Comparison of ENCODE assay signal across 11 mouse cellular contexts in the genomic region with DNA sequence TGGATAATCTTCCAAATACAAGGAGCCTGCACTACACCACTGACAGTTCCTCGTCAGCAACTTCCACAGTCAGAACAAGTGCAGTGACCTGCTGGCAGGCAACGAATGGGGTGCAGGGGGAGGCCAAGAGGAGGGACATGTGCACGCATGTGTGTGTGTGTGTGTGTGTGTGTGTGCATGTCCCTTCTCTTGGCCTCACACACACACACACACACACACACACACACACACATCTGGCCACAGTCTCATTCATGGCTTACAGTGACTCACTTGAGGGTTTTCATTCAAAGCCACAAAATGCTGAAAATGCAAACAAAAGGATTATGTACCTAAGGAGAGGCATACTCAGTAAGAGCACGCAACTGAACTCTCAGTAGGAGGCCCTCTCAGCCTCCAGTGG.
DNase-seq lines count a peak whose midpoint lies in the region; ATAC-seq and TF ChIP-seq lines count a peak whose summit lies in the region.
"Had no signal": no experiment of that assay in that cellular context is flagged by ENCODE, and none has a peak within 500 bp of the region (broad histone marks: within the 10 kb centered on the region; RNA-seq: fewer than 3 reads in every experiment).

No protein-coding gene starts in this region.

- no peaks in the 10 kb centered on the region for H3K36me3 ChIP-seq in forebrain, embryonic 11.5 days (ENCODE audit: control insufficient read depth, insufficient read depth, low read length)
- H3K36me3 ChIP-seq in forebrain, embryonic 16.5 days (ENCODE audit: control insufficient read depth, insufficient read depth): no peaks in the 10 kb centered on the region
- H3K36me3 ChIP-seq in midbrain, embryonic 11.5 days (ENCODE audit: control insufficient read depth, insufficient read depth, low read length): no peaks in the 10 kb centered on the region
- H3K36me3 ChIP-seq in midbrain, embryonic 15.5 days (replicated peaks): no peaks in the 10 kb centered on the region
- H3K36me3 ChIP-seq in lung, embryonic 16.5 days (ENCODE audit: control insufficient read depth, insufficient read depth, low read length): no peaks in the 10 kb centered on the region
- no peaks in the 10 kb centered on the region for H3K36me3 ChIP-seq in stomach, postnatal 0 days (ENCODE audit: control insufficient read depth, insufficient read depth, low read length)
- no peaks in the 10 kb centered on the region for H3K36me3 ChIP-seq in kidney, adult 2 months (ENCODE audit: control insufficient read depth, insufficient read depth, low read length)
- H3K36me3 ChIP-seq: liver, embryonic 15.5 days had no signal

- H3K4me3 ChIP-seq in forebrain, embryonic 11.5 days (ENCODE audit: low read depth, low read length): no peak overlapping the region
- H3K4me3 ChIP-seq in forebrain, embryonic 16.5 days (replicated peaks; ENCODE audit: low read length): no peak overlapping the region
- no peak overlapping the region for H3K4me3 ChIP-seq in midbrain, embryonic 11.5 days (ENCODE audit: low read depth, low read length)
- H3K4me3 ChIP-seq in midbrain, embryonic 15.5 days: no peak overlapping the region
- no peak overlapping the region for H3K4me3 ChIP-seq in lung, embryonic 16.5 days (ENCODE audit: low read length)
- no peak overlapping the region for H3K4me3 ChIP-seq in stomach, postnatal 0 days (ENCODE audit: low read depth, low read length)
- H3K4me3 ChIP-seq in kidney, adult 2 months (ENCODE audit: insufficient read depth, low read depth, low read length): no peak overlapping the region
- H3K4me3 ChIP-seq: heart, embryonic 13.5 days; liver, embryonic 15.5 days had no signal

- 41% methylated on average over 4 of the region's 4 CpGs for WGBS in forebrain, embryonic 11.5 days
- 12% methylated on average over 4 of the region's 4 CpGs for WGBS in forebrain, embryonic 16.5 days
- WGBS in midbrain, embryonic 11.5 days: 36% methylated on average over 4 of the region's 4 CpGs
- WGBS in midbrain, embryonic 15.5 days: 17% methylated on average over 4 of the region's 4 CpGs
- WGBS in lung, embryonic 16.5 days: 32% methylated on average over 4 of the region's 4 CpGs
- 5% methylated on average over 4 of the region's 4 CpGs for WGBS in stomach, postnatal 0 days
- WGBS in kidney, adult 2 months: 51% methylated on average over 4 of the region's 4 CpGs

- H3K9me3 ChIP-seq in forebrain, embryonic 11.5 days (ENCODE audit: control insufficient read depth, low read length): no peaks in the 10 kb centered on the region
- no peaks in the 10 kb centered on the region for H3K9me3 ChIP-seq in forebrain, embryonic 16.5 days (ENCODE audit: control insufficient read depth, low read length)
- H3K9me3 ChIP-seq in midbrain, embryonic 11.5 days (ENCODE audit: control insufficient read depth, low read length): no peaks in the 10 kb centered on the region
- no peaks in the 10 kb centered on the region for H3K9me3 ChIP-seq in midbrain, embryonic 15.5 days
- H3K9me3 ChIP-seq in lung, embryonic 16.5 days (ENCODE audit: control insufficient read depth, low read length): no peaks in the 10 kb centered on the region
- H3K9me3 ChIP-seq in stomach, postnatal 0 days (ENCODE audit: control insufficient read depth, low read length): no peaks in the 10 kb centered on the region
- H3K9me3 ChIP-seq: heart, embryonic 13.5 days; liver, embryonic 15.5 days had no signal

- H3K9ac ChIP-seq in forebrain, embryonic 11.5 days (ENCODE audit: low read length): no peak overlapping the region
- H3K9ac ChIP-seq in forebrain, embryonic 16.5 days (replicated peaks; ENCODE audit: low read depth, low read length): no peak overlapping the region
- no peak overlapping the region for H3K9ac ChIP-seq in midbrain, embryonic 11.5 days (ENCODE audit: low read length)
- no peak overlapping the region for H3K9ac ChIP-seq in midbrain, embryonic 15.5 days
- no peak overlapping the region for H3K9ac ChIP-seq in lung, embryonic 16.5 days (ENCODE audit: low read length)
- H3K9ac ChIP-seq in stomach, postnatal 0 days (ENCODE audit: low read length): no peak overlapping the region; the same call in 1 of the 2 replicates
- H3K9ac ChIP-seq: heart, embryonic 13.5 days; liver, embryonic 15.5 days had no signal

- no peak for TF ChIP-seq EP300 in stomach, postnatal 0 days (optimal IDR thresholded peaks at IDR 0.05)

- intact Hi-C loops in left cerebral cortex, postnatal 25 days (cut with DNase I): no loop called here

- H3K4me2 ChIP-seq in forebrain, embryonic 11.5 days (ENCODE audit: low read depth, low read length, severe bottlenecking): no peak overlapping the region
- H3K4me2 ChIP-seq in forebrain, embryonic 16.5 days (ENCODE audit: low read length): no peak overlapping the region
- H3K4me2 ChIP-seq in midbrain, embryonic 11.5 days: no peak overlapping the region
- H3K4me2 ChIP-seq in midbrain, embryonic 15.5 days: no peak overlapping the region
- no peak overlapping the region for H3K4me2 ChIP-seq in lung, embryonic 16.5 days (ENCODE audit: low read depth, low read length)
- peak overlapping the region; percentile 41; the same call in 1 of the 2 replicates for H3K4me2 ChIP-seq in stomach, postnatal 0 days (replicated peaks; ENCODE audit: low read depth)
- H3K4me2 ChIP-seq: heart, embryonic 13.5 days; liver, embryonic 15.5 days had no signal

- ATAC-seq in forebrain, embryonic 11.5 days (replicated peaks; ENCODE audit: low FRiP score): peak; percentile 45; the same call in 1 of the 2 replicates
- no peak for ATAC-seq in forebrain, embryonic 16.5 days
- peak; percentile 50 for ATAC-seq in midbrain, embryonic 11.5 days (ENCODE audit: low FRiP score)
- no peak for ATAC-seq in midbrain, embryonic 15.5 days (replicated peaks)
- ATAC-seq in lung, embryonic 16.5 days (ENCODE audit: low read depth): peak; percentile 74
- ATAC-seq in stomach, postnatal 0 days (ENCODE audit: low FRiP score, low TSS enrichment): peak; percentile 94

- no peaks in the 10 kb centered on the region for H3K27me3 ChIP-seq in forebrain, embryonic 11.5 days (ENCODE audit: control insufficient read depth, insufficient read depth, low read length)
- H3K27me3 ChIP-seq in forebrain, embryonic 16.5 days (replicated peaks; ENCODE audit: control insufficient read depth, insufficient read depth, low read length): no peaks in the 10 kb centered on the region
- H3K27me3 ChIP-seq in midbrain, embryonic 11.5 days (ENCODE audit: control insufficient read depth, insufficient read depth, low read length): no peaks in the 10 kb centered on the region
- H3K27me3 ChIP-seq in midbrain, embryonic 15.5 days (replicated peaks): no peaks in the 10 kb centered on the region
- no peaks in the 10 kb centered on the region for H3K27me3 ChIP-seq in lung, embryonic 16.5 days (ENCODE audit: control insufficient read depth, insufficient read depth, low read depth, low read length)
- no peaks in the 10 kb centered on the region for H3K27me3 ChIP-seq in stomach, postnatal 0 days (ENCODE audit: control insufficient read depth, insufficient read depth, low read length)
- H3K27me3 ChIP-seq in kidney, adult 2 months (replicated peaks; ENCODE audit: control insufficient read depth, insufficient read depth, low read length): no peaks in the 10 kb centered on the region
- H3K27me3 ChIP-seq: heart, embryonic 13.5 days; liver, embryonic 15.5 days had no signal

- no peak for DNase-seq in forebrain, embryonic 11.5 days (ENCODE audit: low spot score)
- DNase-seq in midbrain, embryonic 11.5 days (ENCODE audit: low spot score, missing footprints): peak; percentile 76
- peak; percentile 85 for DNase-seq in stomach, postnatal 0 days (ENCODE audit: low spot score)
- no peak for DNase-seq in left cerebral cortex, postnatal 25 days (ENCODE audit: low spot score in 2 of 2)
- DNase-seq in kidney, adult 2 months: no peak
- DNase-seq: cerebellum, adult 11 months had no signal

- 0 out of 2 replicates have a peak, but pooled peaks cover 2% of the 10 kb centered on the region for H3K4me1 ChIP-seq in forebrain, embryonic 11.5 days (replicated peaks; ENCODE audit: control insufficient read depth, insufficient read depth, low read length)
- H3K4me1 ChIP-seq in forebrain, embryonic 16.5 days (replicated peaks; ENCODE audit: control insufficient read depth, insufficient read depth, low read length): peaks cover 3% of the 10 kb centered on the region; the same call in 1 of the 2 replicates
- H3K4me1 ChIP-seq in midbrain, embryonic 11.5 days (ENCODE audit: control insufficient read depth, insufficient read depth, low read length): peaks cover 13% of the 10 kb centered on the region; the same call in 1 of the 2 replicates
- 0 out of 2 replicates have a peak, but pooled peaks cover 8% of the 10 kb centered on the region for H3K4me1 ChIP-seq in midbrain, embryonic 15.5 days
- H3K4me1 ChIP-seq in lung, embryonic 16.5 days (replicated peaks; ENCODE audit: control insufficient read depth, insufficient read depth, low read length): peaks cover 37% of the 10 kb centered on the region
- H3K4me1 ChIP-seq in stomach, postnatal 0 days (replicated peaks; ENCODE audit: control insufficient read depth, insufficient read depth): peaks cover 12% of the 10 kb centered on the region
- H3K4me1 ChIP-seq in kidney, adult 2 months (ENCODE audit: control insufficient read depth, insufficient read depth, low read length): peaks cover 6% of the 10 kb centered on the region

- no peak for TF ChIP-seq POLR2A in kidney, adult 2 months (IDR thresholded peaks at IDR 0.05; ENCODE audit: low read depth, low read length)

- peak; percentile 46 for TF ChIP-seq CTCF in stomach, postnatal 0 days (IDR thresholded peaks at IDR 0.05; ENCODE audit: low read depth)
- no peak for TF ChIP-seq CTCF in kidney, adult 2 months (conservative IDR thresholded peaks at IDR 0.05; ENCODE audit: insufficient read depth, insufficient read length, low read depth, low read length)

- H3K27ac ChIP-seq in forebrain, embryonic 11.5 days (ENCODE audit: low read depth, low read length): no peak overlapping the region
- H3K27ac ChIP-seq in forebrain, embryonic 16.5 days (ENCODE audit: low read length): no peak overlapping the region
- H3K27ac ChIP-seq in midbrain, embryonic 11.5 days (ENCODE audit: low read depth, low read length): no peak overlapping the region
- no peak overlapping the region for H3K27ac ChIP-seq in midbrain, embryonic 15.5 days
- H3K27ac ChIP-seq in lung, embryonic 16.5 days (ENCODE audit: low read length): peak overlapping the region; percentile 59
- peak overlapping the region; percentile 90 for H3K27ac ChIP-seq in stomach, postnatal 0 days (replicated peaks)
- H3K27ac ChIP-seq in kidney, adult 2 months (ENCODE audit: insufficient read depth, low read depth, low read length): no peak overlapping the region
- H3K27ac ChIP-seq: heart, embryonic 13.5 days; liver, embryonic 15.5 days had no signal

Comparison
In these comparisons a context has a peak if more than half of its experiments do, and no peak if none do; other contexts are left out.
1. ATAC-seq: peak in forebrain, embryonic 11.5 days (single experiment), midbrain, embryonic 11.5 days (single experiment), lung, embryonic 16.5 days (single experiment) and stomach, postnatal 0 days (single experiment); none in forebrain, embryonic 16.5 days (single experiment) and midbrain, embryonic 15.5 days (single experiment).
2. DNase-seq: peak in midbrain, embryonic 11.5 days (single experiment) and stomach, postnatal 0 days (single experiment); none in forebrain, embryonic 11.5 days (single experiment), left cerebral cortex, postnatal 25 days (0 of 2) and kidney, adult 2 months (single experiment).
3. H3K27ac ChIP-seq: peak in lung, embryonic 16.5 days (single experiment) and stomach, postnatal 0 days (single experiment); none in forebrain, embryonic 11.5 days (single experiment), forebrain, embryonic 16.5 days (single experiment), midbrain, embryonic 11.5 days (single experiment), midbrain, embryonic 15.5 days (single experiment) and kidney, adult 2 months (single experiment).